Mouse (Mus musculus) liver, adult 2 months (tissue): ENCODE measurements at regions not wholly inside any gene's neighbourhood (a gene's known extent, or its start where the extent isn't known, plus 50 kb on each side); places are given as distances from the start of the nearest gene placed in this dataset.

Experiments
- CTCF ChIP-seq: fragments of 200-500 bp; IDR thresholded peaks from 2 replicates; pipeline ENCODE4 v1.5.1; 2011; ENCODE audit warnings: low read depth, low read length, control low read depth
- POLR2A ChIP-seq: fragments of 200-500 bp; IDR thresholded peaks from 2 replicates; pipeline ENCODE4 v1.6.1; 2011; ENCODE audit warnings: low read length, control low read depth; ENCODE audit not compliant: insufficient read depth; ENCODE audit errors: extremely low read depth

DNA sequence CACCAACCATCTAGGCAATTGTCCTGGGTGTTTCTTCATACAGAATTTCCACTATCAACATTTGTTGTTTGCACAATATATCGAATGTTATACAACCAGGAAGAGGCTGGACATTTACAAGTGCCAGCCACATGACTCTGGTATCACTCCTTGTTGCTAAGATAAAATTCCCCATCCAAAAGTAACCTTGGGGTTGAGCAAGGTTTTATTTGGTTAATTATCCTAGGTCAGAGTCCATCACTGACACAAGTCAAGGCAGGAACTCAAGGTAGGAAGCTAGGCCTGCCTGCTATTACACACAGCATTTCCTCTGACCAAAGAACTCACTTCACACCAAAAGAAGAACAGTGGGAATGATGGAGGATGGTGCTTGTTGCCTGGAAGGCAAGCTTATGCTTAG, 120.7 kb upstream of the Plppr1 start:
- TF ChIP-seq POLR2A, result no peak
- no peak for TF ChIP-seq CTCF
